Mouse (Mus musculus): ENCODE measurements at regions not wholly inside any gene's neighbourhood (a gene's known extent, or its start where the extent isn't known, plus 50 kb on each side); places are given as distances from the start of the nearest gene placed in this dataset.

GRCm38 (mm10) chr15:59807723-59808122 is 208.7 kb downstream of the 4933412E24Rik start:
- 86% methylated on average over 6 of the region's 6 CpGs for WGBS
- no peak for ATAC-seq (ENCODE audit: insufficient number of reproducible peaks, insufficient read depth, low FRiP score, low TSS enrichment, low read depth)
- H3K9me3 ChIP-seq, result no peaks in the 10 kb centered on the region; the same call in 1 of the 2 replicates
- no peaks in the 10 kb centered on the region for H3K27me3 ChIP-seq
- H3K36me3 ChIP-seq, result no peaks in the 10 kb centered on the region
- H3K9ac ChIP-seq, result no peak overlapping the region
- H3K4me2 ChIP-seq, result no peak overlapping the region
- no peak overlapping the region for H3K4me3 ChIP-seq
- H3K4me1 ChIP-seq, result no peaks in the 10 kb centered on the region
- no peak overlapping the region for H3K27ac ChIP-seq

- Histone ChIP-seq H3K9ac (no peak overlapping the region), H3K27me3 (no peaks in the 10 kb centered on the region), H3K4me1 (no peaks in the 10 kb centered on the region), H3K9me3 (no peaks in the 10 kb centered on the region; the same call in 1 of the 2 replicates), H3K4me2 (no peak overlapping the region), H3K4me3 (no peak overlapping the region), H3K27ac (no peak overlapping the region), H3K36me3 (no peaks in the 10 kb centered on the region)
- ATAC-seq (ENCODE audit: insufficient number of reproducible peaks, insufficient read depth, low FRiP score, low TSS enrichment, low read depth), result no peak
- WGBS, result 88% methylated on average over 2 of the region's 2 CpGs
These were observed 210.6 kb downstream of the 4933412E24Rik start for GRCm38 (mm10) chr15:59805771-59806170.

GRCm38 (mm10) chr15:59804821-59805220 is 211.6 kb downstream of the 4933412E24Rik start:
- Histone ChIP-seq H3K9me3 (no peaks in the 10 kb centered on the region; the same call in 1 of the 2 replicates), H3K27me3 (no peaks in the 10 kb centered on the region), H3K9ac (no peak overlapping the region), H3K4me2 (no peak overlapping the region), H3K27ac (no peak overlapping the region), H3K36me3 (no peaks in the 10 kb centered on the region), H3K4me1 (no peaks in the 10 kb centered on the region), H3K4me3 (no peak overlapping the region)
- WGBS, result 92% methylated on average over 2 of the region's 2 CpGs
- no peak for ATAC-seq (ENCODE audit: insufficient number of reproducible peaks, insufficient read depth, low FRiP score, low TSS enrichment, low read depth)

GRCm38 (mm10) chr15:59804394-59804793 is 212.0 kb downstream of the 4933412E24Rik start:
- Histone ChIP-seq H3K4me3 (no peak overlapping the region), H3K4me1 (no peaks in the 10 kb centered on the region), H3K36me3 (no peaks in the 10 kb centered on the region), H3K27ac (no peak overlapping the region), H3K27me3 (no peaks in the 10 kb centered on the region), H3K4me2 (no peak overlapping the region), H3K9me3 (no peaks in the 10 kb centered on the region), H3K9ac (no peak overlapping the region)
- ATAC-seq (ENCODE audit: insufficient number of reproducible peaks, insufficient read depth, low FRiP score, low TSS enrichment, low read depth), result no peak
- WGBS, result 82% methylated on average over 7 of the region's 7 CpGs

GRCm38 (mm10) chr15:59802276-59802675 is 214.1 kb downstream of the 4933412E24Rik start:
- H3K4me3 ChIP-seq, result no peak overlapping the region
- no peaks in the 10 kb centered on the region for H3K9me3 ChIP-seq
- H3K27me3 ChIP-seq, result no peaks in the 10 kb centered on the region
- 87% methylated on average over 7 of the region's 7 CpGs for WGBS
- no peak for ATAC-seq (ENCODE audit: insufficient number of reproducible peaks, insufficient read depth, low FRiP score, low TSS enrichment, low read depth)
- no peaks in the 10 kb centered on the region for H3K4me1 ChIP-seq
- no peaks in the 10 kb centered on the region for H3K36me3 ChIP-seq
- no peak overlapping the region for H3K27ac ChIP-seq
- H3K9ac ChIP-seq, result no peak overlapping the region
- H3K4me2 ChIP-seq, result no peak overlapping the region

GRCm38 (mm10) chr15:59799124-59799815 is 217.1 kb downstream of the 4933412E24Rik start:
- no peak overlapping the region for H3K27ac ChIP-seq
- no peaks in the 10 kb centered on the region for H3K9me3 ChIP-seq
- H3K4me1 ChIP-seq, result no peaks in the 10 kb centered on the region
- no peak overlapping the region for H3K4me2 ChIP-seq
- no peak overlapping the region for H3K4me3 ChIP-seq
- H3K9ac ChIP-seq, result no peak overlapping the region
- no peaks in the 10 kb centered on the region for H3K36me3 ChIP-seq
- 86% methylated on average over 3 of the region's 3 CpGs for WGBS
- no peaks in the 10 kb centered on the region; the same call in 1 of the 2 replicates for H3K27me3 ChIP-seq
- ATAC-seq (ENCODE audit: insufficient number of reproducible peaks, insufficient read depth, low FRiP score, low TSS enrichment, low read depth), result no peak

GRCm38 (mm10) chr15:59798486-59798885 is 217.9 kb downstream of the 4933412E24Rik start:
- no peak overlapping the region for H3K4me2 ChIP-seq
- H3K4me3 ChIP-seq, result no peak overlapping the region
- H3K9me3 ChIP-seq, result no peaks in the 10 kb centered on the region
- no peak overlapping the region for H3K27ac ChIP-seq
- no peaks in the 10 kb centered on the region for H3K36me3 ChIP-seq
- H3K4me1 ChIP-seq, result no peaks in the 10 kb centered on the region
- ATAC-seq (ENCODE audit: insufficient number of reproducible peaks, insufficient read depth, low FRiP score, low TSS enrichment, low read depth), result no peak
- no peaks in the 10 kb centered on the region; the same call in 1 of the 2 replicates for H3K27me3 ChIP-seq
- H3K9ac ChIP-seq, result no peak overlapping the region

- Histone ChIP-seq H3K9me3 (no peaks in the 10 kb centered on the region), H3K27ac (no peak overlapping the region), H3K36me3 (no peaks in the 10 kb centered on the region), H3K4me2 (no peak overlapping the region), H3K4me3 (no peak overlapping the region), H3K27me3 (no peaks in the 10 kb centered on the region; the same call in 1 of the 2 replicates), H3K9ac (no peak overlapping the region), H3K4me1 (no peaks in the 10 kb centered on the region)
- no peak for ATAC-seq (ENCODE audit: insufficient number of reproducible peaks, insufficient read depth, low FRiP score, low TSS enrichment, low read depth)
- WGBS, result 88% methylated on average over 5 of the region's 5 CpGs
These were observed 220.7 kb downstream of the 4933412E24Rik start for GRCm38 (mm10) chr15:59795717-59796116.

- H3K27me3 ChIP-seq, result no peaks in the 10 kb centered on the region; the same call in 1 of the 2 replicates
- H3K9ac ChIP-seq, result no peak overlapping the region
- no peaks in the 10 kb centered on the region for H3K4me1 ChIP-seq
- H3K27ac ChIP-seq, result no peak overlapping the region
- H3K4me3 ChIP-seq, result no peak overlapping the region
- H3K36me3 ChIP-seq, result no peaks in the 10 kb centered on the region
- no peak overlapping the region for H3K4me2 ChIP-seq
- WGBS, result 86% methylated on average over 6 of the region's 6 CpGs
- no peak for ATAC-seq (ENCODE audit: insufficient number of reproducible peaks, insufficient read depth, low FRiP score, low TSS enrichment, low read depth)
- H3K9me3 ChIP-seq, result no peaks in the 10 kb centered on the region
These were observed 221.5 kb downstream of the 4933412E24Rik start for GRCm38 (mm10) chr15:59794871-59795270.

GRCm38 (mm10) chr15:59786706-59787425 is 229.5 kb downstream of the 4933412E24Rik start:
- no peak overlapping the region for H3K9ac ChIP-seq
- H3K9me3 ChIP-seq, result 0 out of 2 replicates have a peak, but pooled peaks cover 8% of the 10 kb centered on the region
- H3K4me1 ChIP-seq, result peaks cover 23% of the 10 kb centered on the region
- no peak overlapping the region for H3K27ac ChIP-seq
- H3K4me3 ChIP-seq, result no peak overlapping the region
- H3K4me2 ChIP-seq, result no peak overlapping the region
- peaks cover 9% of the 10 kb centered on the region; the same call in 1 of the 2 replicates for H3K27me3 ChIP-seq
- no peaks in the 10 kb centered on the region for H3K36me3 ChIP-seq
- ATAC-seq (ENCODE audit: insufficient number of reproducible peaks, insufficient read depth, low FRiP score, low TSS enrichment, low read depth), result no peak
- 92% methylated on average over 4 of the region's 4 CpGs for WGBS

GRCm38 (mm10) chr15:59785981-59786380 is 230.4 kb downstream of the 4933412E24Rik start:
- Histone ChIP-seq H3K9ac (no peak overlapping the region), H3K4me1 (peaks cover 23% of the 10 kb centered on the region), H3K27ac (no peak overlapping the region), H3K27me3 (peaks cover 9% of the 10 kb centered on the region; the same call in 1 of the 2 replicates), H3K36me3 (no peaks in the 10 kb centered on the region), H3K4me2 (no peak overlapping the region), H3K4me3 (no peak overlapping the region), H3K9me3 (0 out of 2 replicates have a peak, but pooled peaks cover 8% of the 10 kb centered on the region)
- 93% methylated on average over 5 of the region's 5 CpGs for WGBS
- no peak for ATAC-seq (ENCODE audit: insufficient number of reproducible peaks, insufficient read depth, low FRiP score, low TSS enrichment, low read depth)

- WGBS, result 24% methylated on average over 8 of the region's 8 CpGs
- peaks cover 9% of the 10 kb centered on the region; the same call in 1 of the 2 replicates for H3K27me3 ChIP-seq
- H3K9me3 ChIP-seq, result 0 out of 2 replicates have a peak, but pooled peaks cover 8% of the 10 kb centered on the region
- ATAC-seq (ENCODE audit: insufficient number of reproducible peaks, insufficient read depth, low FRiP score, low TSS enrichment, low read depth), result no peak
- H3K4me2 ChIP-seq, result no peak overlapping the region
- no peak overlapping the region for H3K27ac ChIP-seq
- H3K4me3 ChIP-seq, result no peak overlapping the region
- peaks cover 23% of the 10 kb centered on the region for H3K4me1 ChIP-seq
- H3K9ac ChIP-seq, result no peak overlapping the region
- no peaks in the 10 kb centered on the region for H3K36me3 ChIP-seq
These were observed 231.9 kb downstream of the 4933412E24Rik start for GRCm38 (mm10) chr15:59784556-59784929.

Measured in embryonic facial prominence, embryonic 13.5 days (tissue).